Mouse (Mus musculus): Measurements from ENCODE around the gene Bmp7. TPM values are rescaled to one million over a fixed set of nuclear protein-coding genes. Genes with fewer than 3 reads are reported as not detected.

The Bmp7 gene
- polyA plus RNA-seq, 1 experiment: 0.28 TPM

DNA sequence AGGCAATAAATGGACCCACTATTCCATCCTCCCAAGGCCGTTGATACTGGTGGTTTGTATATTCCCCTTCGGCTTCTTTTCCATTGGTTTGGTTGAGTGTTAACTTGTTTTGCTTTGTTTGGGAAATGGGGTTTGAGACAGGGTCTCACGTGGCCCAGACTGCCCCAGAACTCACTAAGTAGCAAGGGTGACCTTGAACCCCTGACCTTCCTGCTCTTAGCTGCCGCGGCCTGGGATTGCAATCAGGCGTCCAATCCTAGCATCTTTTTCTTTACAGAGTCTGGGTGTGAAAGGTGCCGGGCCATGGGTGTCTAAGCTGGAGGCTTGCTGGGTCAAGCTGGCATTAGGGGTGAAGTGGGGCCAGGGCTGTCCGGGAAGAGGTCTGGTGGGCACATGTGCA, 79.5 kb downstream of the Bmp7 start:
- Histone ChIP-seq H3K4me1 (ENCODE audit: control insufficient read depth, insufficient read depth, insufficient read length, low read length) (no peaks in the 10 kb centered on the region), H3K4me3 (ENCODE audit: insufficient read depth, low read depth, low read length) (no peak overlapping the region), H3K27ac (replicated peaks; ENCODE audit: low read depth, low read length) (no peak overlapping the region)

DNA sequence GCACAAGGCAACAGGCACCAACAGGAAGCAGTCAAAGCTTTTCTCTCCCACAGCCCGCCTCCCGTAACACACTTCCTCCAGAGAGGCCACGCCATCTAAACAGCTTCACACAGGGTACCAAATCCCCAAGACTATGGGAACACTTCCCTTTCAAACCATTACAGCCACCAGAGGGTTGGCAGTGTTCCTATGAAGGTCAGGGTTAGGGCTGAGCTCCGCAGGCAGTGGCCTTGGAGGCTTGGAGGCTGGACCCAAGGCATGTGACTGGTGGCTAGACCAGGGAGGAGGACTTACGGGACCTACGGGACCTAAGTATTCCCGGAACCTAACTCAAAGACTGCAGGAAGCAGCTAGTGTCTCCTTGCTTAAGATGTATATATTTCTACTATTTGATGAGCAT, 80.0 kb downstream of the Bmp7 start:
- no peak overlapping the region for H3K27ac ChIP-seq (replicated peaks; ENCODE audit: low read depth, low read length)

DNA sequence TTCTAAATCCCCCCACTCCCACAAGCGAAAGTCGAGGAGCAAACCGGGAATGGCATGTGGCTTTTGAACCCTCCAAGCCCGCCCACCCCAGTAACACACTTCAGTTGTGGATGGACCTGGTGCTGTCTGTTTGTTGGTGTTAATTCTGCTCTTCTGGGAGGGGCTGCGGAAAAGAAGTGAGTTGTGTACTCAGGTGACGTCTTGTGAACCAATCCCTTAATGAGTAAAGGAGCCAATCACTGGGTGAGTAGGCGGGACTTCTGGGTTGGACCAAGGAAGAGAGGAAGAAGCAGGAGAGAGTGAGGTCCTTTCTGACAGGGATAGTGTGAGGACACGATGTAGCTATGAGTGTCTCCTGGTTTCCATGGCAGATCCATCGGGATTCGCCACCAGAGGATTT, 83.1 kb downstream of the Bmp7 start:
- no peaks in the 10 kb centered on the region for H3K4me1 ChIP-seq (ENCODE audit: control insufficient read depth, insufficient read depth, insufficient read length, low read length)
- no peak overlapping the region for H3K4me3 ChIP-seq (ENCODE audit: insufficient read depth, low read depth, low read length)
- no peak overlapping the region for H3K27ac ChIP-seq (replicated peaks; ENCODE audit: low read depth, low read length)

More for the DNA sequence above, 80.0 kb downstream of the Bmp7 start:
- H3K4me1 ChIP-seq (ENCODE audit: control insufficient read depth, insufficient read depth, insufficient read length, low read length): no peaks in the 10 kb centered on the region
- no peak overlapping the region for H3K4me3 ChIP-seq (ENCODE audit: insufficient read depth, low read depth, low read length)

DNA sequence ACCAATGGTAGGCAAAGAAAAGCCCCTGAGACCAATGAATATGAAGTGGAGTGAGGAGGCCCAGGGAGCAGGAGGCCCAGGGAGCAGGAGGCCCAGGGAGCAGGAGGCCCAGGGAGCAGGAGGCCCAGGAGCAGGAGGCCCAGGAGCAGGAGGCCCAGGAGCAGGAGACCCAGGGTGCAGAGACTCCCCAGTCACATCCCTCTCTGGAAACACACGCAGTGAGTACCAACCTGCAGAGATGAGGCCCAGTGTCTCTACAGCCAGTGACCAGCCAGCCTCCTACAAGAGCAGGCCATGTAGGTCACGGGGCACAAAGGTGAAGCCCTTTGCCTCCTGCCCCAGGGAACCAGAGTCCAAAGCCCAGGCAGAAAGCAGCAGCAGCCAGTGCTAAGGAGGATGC, 83.6 kb downstream of the Bmp7 start:
- no peak overlapping the region for H3K27ac ChIP-seq (replicated peaks; ENCODE audit: low read depth, low read length)
- H3K4me3 ChIP-seq (ENCODE audit: insufficient read depth, low read depth, low read length): no peak overlapping the region
- no peaks in the 10 kb centered on the region for H3K4me1 ChIP-seq (ENCODE audit: control insufficient read depth, insufficient read depth, insufficient read length, low read length)

DNA sequence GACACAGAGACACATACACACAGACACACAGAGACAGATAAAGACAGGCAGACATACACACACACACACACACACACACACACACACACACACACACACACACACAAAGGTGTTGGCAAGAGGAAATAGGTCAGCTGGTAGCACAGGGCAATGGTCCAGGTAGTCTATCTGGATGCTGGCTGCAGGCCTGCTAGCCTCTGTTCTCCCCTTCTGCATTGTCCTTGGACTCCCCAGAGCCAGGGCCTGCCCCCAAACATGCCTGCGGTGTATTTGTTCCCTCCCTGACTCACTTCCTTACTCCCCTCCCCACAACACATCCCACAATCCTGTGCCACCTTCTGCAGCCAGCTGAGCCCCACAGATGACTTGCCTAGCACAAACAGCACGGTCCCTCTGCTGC, 86.0 kb downstream of the Bmp7 start:
- no peak overlapping the region for H3K27ac ChIP-seq (replicated peaks; ENCODE audit: low read depth, low read length)
- no peak overlapping the region for H3K4me3 ChIP-seq (ENCODE audit: insufficient read depth, low read depth, low read length)
- no peaks in the 10 kb centered on the region for H3K4me1 ChIP-seq (ENCODE audit: control insufficient read depth, insufficient read depth, insufficient read length, low read length)

DNA sequence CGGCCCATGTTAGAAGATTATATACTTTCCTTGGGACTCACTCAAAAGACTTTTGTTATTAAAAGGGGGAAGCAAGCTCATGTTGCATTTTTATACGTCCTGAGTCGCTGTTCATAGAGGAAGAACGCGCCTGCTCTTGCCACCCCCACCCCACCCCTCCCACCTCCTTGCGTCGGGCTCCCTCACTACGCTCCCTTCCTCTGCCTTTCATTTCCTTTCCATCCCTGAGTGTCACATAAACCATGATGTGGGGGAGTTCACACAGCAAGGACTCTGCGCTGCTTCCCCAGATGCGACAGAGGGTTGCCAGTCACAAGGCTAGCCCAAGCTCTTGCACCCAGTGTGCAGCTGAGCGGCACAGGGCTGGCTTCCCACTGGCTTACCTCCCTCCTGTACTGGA, 88.3 kb downstream of the Bmp7 start:
- Histone ChIP-seq H3K4me1 (ENCODE audit: control insufficient read depth, insufficient read depth, insufficient read length, low read length) (no peaks in the 10 kb centered on the region), H3K27ac (replicated peaks; ENCODE audit: low read depth, low read length) (no peak overlapping the region), H3K4me3 (ENCODE audit: insufficient read depth, low read depth, low read length) (no peak overlapping the region)

DNA sequence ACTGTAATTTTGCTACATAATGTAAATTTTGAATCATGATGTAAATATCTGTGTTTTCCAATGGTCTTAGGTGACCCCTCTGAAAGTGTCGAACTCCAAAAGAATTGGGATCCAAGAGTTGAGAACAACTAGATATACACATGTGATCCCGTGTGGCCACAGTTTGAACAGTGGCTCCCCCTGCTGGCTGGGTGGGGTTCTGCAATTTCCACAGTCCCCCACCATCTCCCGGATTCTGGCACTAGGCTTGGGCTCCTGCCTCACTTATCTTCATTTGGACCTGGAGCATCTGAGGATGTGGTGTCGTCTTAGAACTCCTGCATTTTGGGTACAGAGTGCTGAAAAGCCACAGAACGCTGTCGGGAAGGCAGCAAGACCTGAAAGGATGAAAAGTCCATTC, 91.9 kb downstream of the Bmp7 start:
- Histone ChIP-seq H3K4me1 (ENCODE audit: control insufficient read depth, insufficient read depth, insufficient read length, low read length) (no peaks in the 10 kb centered on the region), H3K4me3 (ENCODE audit: insufficient read depth, low read depth, low read length) (no peak overlapping the region), H3K27ac (replicated peaks; ENCODE audit: low read depth, low read length) (no peak overlapping the region)

DNA sequence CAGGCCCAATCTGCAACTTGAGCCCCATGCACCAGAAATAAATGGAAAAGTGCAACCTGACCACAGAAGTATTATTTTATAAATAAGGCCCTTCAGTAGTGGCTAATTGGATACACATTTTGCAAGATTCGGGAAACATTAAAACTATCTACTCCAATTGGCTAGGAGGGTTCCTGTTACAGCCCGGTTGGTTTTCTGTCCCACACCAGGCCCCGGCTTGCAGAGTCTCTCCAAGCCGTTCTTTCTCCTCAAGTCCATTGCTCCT, 93.9 kb downstream of the Bmp7 start:
- Histone ChIP-seq H3K4me3 (ENCODE audit: insufficient read depth, low read depth, low read length) (no peak overlapping the region), H3K27ac (replicated peaks; ENCODE audit: low read depth, low read length) (no peak overlapping the region), H3K4me1 (ENCODE audit: control insufficient read depth, insufficient read depth, insufficient read length, low read length) (no peaks in the 10 kb centered on the region)

DNA sequence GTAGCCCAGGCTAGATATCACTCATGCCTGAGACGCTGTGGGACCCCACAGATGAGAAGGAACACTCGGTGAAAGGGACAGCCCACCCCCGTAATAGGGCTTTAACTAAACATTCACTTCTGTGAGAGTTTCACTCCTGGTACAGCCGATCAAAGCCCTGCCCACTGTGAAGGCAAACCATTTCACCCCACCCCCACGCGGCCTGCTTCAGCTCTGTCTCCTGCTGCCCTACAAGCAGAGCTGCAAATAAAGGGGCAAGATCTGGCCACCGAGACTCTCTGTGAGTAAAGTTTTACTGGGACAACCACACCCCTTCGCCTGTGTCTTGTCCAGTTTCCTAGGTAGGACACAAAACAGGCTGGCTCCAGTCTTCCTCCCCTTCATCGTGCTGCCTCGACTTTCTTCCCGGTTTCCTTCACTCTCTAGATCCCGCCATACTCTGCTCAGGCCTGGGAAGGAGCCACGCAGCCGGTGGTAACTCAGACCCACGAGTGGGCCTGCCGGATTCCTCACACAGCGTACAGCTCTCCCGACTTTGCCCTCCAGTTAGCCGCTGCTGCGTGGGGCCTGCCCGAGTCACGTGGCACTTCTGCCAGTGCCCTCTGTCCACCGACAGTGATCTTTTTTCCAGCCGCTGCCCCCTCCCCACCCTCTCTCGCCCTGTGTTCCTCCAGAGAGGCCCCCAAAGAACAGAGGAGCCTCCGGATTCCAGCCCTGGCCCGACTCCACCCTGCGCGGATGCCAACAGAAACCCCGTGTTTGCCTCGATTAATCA, 94.4 kb downstream of the Bmp7 start:
- Histone ChIP-seq H3K4me3 (ENCODE audit: insufficient read depth, low read depth, low read length) (no peak overlapping the region), H3K27ac (replicated peaks; ENCODE audit: low read depth, low read length) (no peak overlapping the region), H3K4me1 (ENCODE audit: control insufficient read depth, insufficient read depth, insufficient read length, low read length) (no peaks in the 10 kb centered on the region)

DNA sequence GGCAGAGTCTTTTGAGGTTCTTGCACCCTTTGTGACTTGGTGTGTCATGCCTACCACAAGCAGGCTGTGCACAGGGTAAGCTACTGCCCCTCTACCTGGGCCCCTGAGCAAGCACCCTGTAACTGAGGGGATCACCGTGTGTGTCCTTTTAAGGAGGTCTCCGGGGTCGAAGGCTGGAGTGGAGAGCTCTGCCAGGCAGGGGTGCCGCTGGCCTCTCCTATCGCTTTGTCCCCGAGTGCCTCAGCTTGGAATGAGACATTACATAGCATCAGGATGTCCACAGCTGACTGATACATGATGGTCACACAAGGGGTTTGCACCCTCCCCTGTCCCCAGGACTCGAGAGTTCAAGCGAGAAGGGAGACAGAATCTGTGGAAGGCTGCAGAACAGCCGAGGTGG, 96.2 kb downstream of the Bmp7 start:
- H3K4me1 ChIP-seq (ENCODE audit: control insufficient read depth, insufficient read depth, insufficient read length, low read length): no peaks in the 10 kb centered on the region
- H3K4me3 ChIP-seq (ENCODE audit: insufficient read depth, low read depth, low read length): no peak overlapping the region
- no peak overlapping the region for H3K27ac ChIP-seq (replicated peaks; ENCODE audit: low read depth, low read length)

DNA sequence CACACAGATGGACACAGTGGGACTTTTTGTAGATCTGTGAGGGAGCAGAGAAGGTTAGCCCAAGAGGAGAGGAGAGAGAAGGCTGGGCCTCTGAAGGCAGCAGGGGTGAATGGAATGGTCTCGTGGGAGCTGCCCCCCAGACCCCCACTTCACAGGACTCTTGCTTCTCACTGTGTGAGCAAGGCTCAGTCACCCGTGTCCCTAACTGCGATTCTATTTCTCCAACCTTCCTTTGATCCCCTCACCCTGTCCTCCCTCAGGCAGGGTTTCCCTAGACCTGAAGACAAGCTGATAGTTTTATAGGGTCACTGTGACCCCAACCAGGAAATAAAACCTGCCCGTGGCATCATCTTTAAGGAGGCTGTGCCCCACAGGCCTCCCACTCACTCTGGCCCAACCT, 97.8 kb downstream of the Bmp7 start:
- Histone ChIP-seq H3K27ac (replicated peaks; ENCODE audit: low read depth, low read length) (no peak overlapping the region), H3K4me1 (ENCODE audit: control insufficient read depth, insufficient read depth, insufficient read length, low read length) (no peaks in the 10 kb centered on the region), H3K4me3 (ENCODE audit: insufficient read depth, low read depth, low read length) (no peak overlapping the region)

DNA sequence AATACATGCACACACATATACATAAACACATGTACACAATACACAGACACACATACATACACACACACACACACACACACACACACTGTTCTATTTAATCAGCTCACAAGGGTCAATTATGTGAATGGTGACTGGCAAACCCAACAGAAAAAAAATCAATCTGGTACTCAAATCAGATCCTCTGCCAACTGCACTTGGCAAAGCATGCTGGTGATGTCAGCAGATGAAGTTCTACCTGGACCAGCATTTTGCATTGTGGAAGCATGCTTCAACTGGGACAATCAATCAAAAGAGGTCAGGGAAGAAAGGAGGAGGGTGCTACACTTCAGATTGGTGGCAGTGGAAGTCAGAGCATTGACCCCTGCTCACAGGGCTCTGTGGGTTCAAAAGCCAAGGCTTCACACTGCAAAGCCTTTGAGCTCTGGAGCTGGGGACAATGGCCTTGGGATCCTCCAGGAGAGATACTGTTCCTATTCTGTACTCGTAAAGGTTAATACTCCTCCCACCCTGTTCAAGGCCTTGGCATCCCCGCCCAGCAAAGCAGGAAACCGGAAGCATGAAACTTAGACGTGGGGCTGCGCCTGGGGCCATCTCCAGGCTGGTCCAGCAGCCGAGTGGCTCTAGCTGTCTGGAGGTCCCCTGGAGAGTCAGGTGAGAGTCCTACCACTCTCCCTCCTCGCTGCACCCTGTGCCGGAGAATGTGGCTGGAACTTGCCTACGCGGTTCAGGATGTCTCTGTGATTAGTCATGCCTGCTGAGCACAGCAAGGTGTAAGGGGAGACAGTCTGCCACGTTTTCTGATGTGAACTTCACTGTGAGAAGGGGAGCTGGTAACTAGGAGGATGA, 99.0 kb downstream of the Bmp7 start:
- no peak overlapping the region for H3K4me3 ChIP-seq (ENCODE audit: insufficient read depth, low read depth, low read length)
- no peaks in the 10 kb centered on the region for H3K4me1 ChIP-seq (ENCODE audit: control insufficient read depth, insufficient read depth, insufficient read length, low read length)
- H3K27ac ChIP-seq (replicated peaks; ENCODE audit: low read depth, low read length): no peak overlapping the region

DNA sequence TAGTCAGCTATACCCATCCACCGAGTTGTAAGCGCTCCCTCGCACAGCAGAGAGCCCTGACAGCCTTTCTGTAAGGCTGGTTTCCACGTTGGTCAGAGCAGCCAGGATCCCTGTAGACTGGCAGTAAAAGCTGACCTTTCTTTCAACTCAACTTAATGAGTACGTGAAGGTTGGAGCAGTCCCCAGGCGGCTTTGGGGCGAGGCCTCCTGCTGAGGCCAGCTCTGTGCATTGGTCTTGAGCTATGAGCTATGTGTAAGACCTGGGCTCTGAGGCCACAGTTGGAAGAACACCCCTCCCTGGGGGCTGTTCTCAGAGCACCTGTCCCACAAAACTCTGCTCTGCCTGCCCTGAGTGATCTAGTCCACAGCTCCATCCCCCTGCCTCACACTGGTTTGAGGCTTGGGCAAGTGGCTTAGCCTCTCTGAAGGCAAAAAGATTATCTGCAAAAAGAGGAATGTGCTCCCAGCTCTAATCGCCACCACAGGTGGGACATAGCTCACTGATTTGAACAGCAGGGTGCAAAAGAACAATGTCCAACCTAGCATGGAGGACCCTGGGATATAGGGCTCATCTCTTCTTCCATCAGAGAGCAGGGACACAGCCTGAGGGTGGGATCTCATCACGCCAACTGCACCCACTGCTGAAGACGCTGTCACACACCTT, 100.7 kb downstream of the Bmp7 start:
- no peak overlapping the region for H3K4me3 ChIP-seq (ENCODE audit: insufficient read depth, low read depth, low read length)
- H3K27ac ChIP-seq (replicated peaks; ENCODE audit: low read depth, low read length): no peak overlapping the region
- no peaks in the 10 kb centered on the region for H3K4me1 ChIP-seq (ENCODE audit: control insufficient read depth, insufficient read depth, insufficient read length, low read length)

DNA sequence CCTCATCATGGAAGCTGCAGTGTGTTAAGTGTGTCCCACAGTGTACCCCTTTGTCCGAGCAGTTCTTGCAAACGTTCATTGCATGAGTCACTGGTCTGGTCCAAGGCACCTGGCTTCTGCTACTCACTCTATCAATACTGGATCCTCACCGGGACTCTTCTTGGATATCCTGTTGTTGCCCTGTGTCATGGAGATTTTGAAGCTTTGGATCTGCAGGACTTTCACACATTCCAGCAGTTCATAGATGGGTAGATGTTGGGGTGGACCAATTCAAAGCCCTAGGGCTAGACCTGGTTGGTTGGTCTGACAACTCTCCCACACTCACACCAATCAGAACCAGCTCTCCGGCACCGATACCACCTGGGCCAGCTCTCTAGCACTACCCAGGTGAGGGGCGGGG, 103.6 kb downstream of the Bmp7 start:
- no peak overlapping the region for H3K27ac ChIP-seq (replicated peaks; ENCODE audit: low read depth, low read length)
- H3K4me1 ChIP-seq (ENCODE audit: control insufficient read depth, insufficient read depth, insufficient read length, low read length): no peaks in the 10 kb centered on the region

DNA sequence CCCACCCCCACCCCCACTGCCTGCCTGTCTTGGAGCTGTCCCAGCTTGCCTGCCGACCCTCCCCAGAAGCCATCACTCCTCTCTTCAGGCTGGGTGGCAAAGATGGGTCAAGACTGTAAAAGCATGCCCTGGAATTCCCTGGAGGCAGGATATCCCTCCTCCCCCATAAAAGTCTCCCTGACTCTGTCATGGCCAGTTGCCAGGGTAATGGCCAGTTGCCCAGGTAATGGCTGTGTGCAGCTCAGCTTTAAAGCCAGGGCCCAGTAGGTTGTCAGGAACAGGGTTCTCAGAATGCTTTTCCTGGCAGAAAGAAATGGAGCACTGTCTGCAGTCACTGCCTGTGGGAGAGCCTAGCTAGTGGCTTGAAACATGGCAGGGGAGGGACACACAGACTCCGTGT, 106.9 kb downstream of the Bmp7 start:
- H3K4me1 ChIP-seq (ENCODE audit: control insufficient read depth, insufficient read depth, insufficient read length, low read length): no peaks in the 10 kb centered on the region
- no peak overlapping the region for H3K4me3 ChIP-seq (ENCODE audit: insufficient read depth, low read depth, low read length)
- no peak overlapping the region for H3K27ac ChIP-seq (replicated peaks; ENCODE audit: low read depth, low read length)

More for the DNA sequence above, 103.6 kb downstream of the Bmp7 start:
- no peak overlapping the region for H3K4me3 ChIP-seq (ENCODE audit: insufficient read depth, low read depth, low read length)

DNA sequence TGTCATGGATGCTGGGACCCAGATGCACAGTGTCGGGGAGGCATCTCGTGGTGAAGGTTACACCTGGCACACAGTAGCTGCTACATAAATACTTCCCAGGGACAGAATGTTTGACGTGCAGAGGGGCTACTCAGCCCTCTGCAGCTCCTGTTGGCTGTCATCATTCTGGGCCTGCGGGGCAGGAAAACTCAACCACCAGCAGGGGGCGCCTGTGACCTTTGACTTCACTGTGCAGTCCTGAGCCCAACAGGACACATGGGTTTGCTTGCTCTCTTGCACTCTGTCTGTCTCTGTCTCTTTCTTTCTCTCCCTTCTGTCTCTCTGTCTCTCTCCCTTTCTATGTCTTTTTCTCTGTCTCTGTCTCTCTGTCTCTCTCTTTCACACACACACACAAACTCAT, 108.4 kb downstream of the Bmp7 start:
- Histone ChIP-seq H3K27ac (replicated peaks; ENCODE audit: low read depth, low read length) (no peak overlapping the region), H3K4me3 (ENCODE audit: insufficient read depth, low read depth, low read length) (no peak overlapping the region)

More for the DNA sequence above, 108.4 kb downstream of the Bmp7 start:
- no peaks in the 10 kb centered on the region for H3K4me1 ChIP-seq (ENCODE audit: control insufficient read depth, insufficient read depth, insufficient read length, low read length)
